Mouse (Mus musculus): Measurements from ENCODE around the gene Ltv1.

The Ltv1 gene

GRCm38 (mm10) chr10:13192731-13193351 is at the start of gene Ltv1:
Ltv1 (minus strand) TSS chr10:13193168.
- Histone ChIP-seq H3K36me3 (ENCODE audit: control insufficient read depth, insufficient read depth, low read length, poor library complexity, severe bottlenecking) (no peaks in the 10 kb centered on the region), H3K27me3 (ENCODE audit: control insufficient read depth, insufficient read depth, low read length, poor library complexity, severe bottlenecking) (no peaks in the 10 kb centered on the region)
- peak; percentile 97 for DNase-seq (ENCODE audit: low read depth, low spot score)

GRCm38 (mm10) chr10:13240431-13240830 is 47.5 kb upstream of the Ltv1 start:
- Histone ChIP-seq H3K36me3 (ENCODE audit: control insufficient read depth, insufficient read depth, low read length, poor library complexity, severe bottlenecking) (no peaks in the 10 kb centered on the region), H3K27me3 (ENCODE audit: control insufficient read depth, insufficient read depth, low read length, poor library complexity, severe bottlenecking) (no peaks in the 10 kb centered on the region)
- DNase-seq (ENCODE audit: low read depth, low spot score): no peak

GRCm38 (mm10) chr10:13238188-13238587 is 45.2 kb upstream of the Ltv1 start:
- Histone ChIP-seq H3K36me3 (ENCODE audit: control insufficient read depth, insufficient read depth, low read length, poor library complexity, severe bottlenecking) (no peaks in the 10 kb centered on the region), H3K27me3 (ENCODE audit: control insufficient read depth, insufficient read depth, low read length, poor library complexity, severe bottlenecking) (no peaks in the 10 kb centered on the region)
- no peak for DNase-seq (ENCODE audit: low read depth, low spot score)

GRCm38 (mm10) chr10:13236866-13237265 is 43.9 kb upstream of the Ltv1 start:
- DNase-seq (ENCODE audit: low read depth, low spot score): no peak
- no peaks in the 10 kb centered on the region for H3K36me3 ChIP-seq (ENCODE audit: control insufficient read depth, insufficient read depth, low read length, poor library complexity, severe bottlenecking)
- no peaks in the 10 kb centered on the region for H3K27me3 ChIP-seq (ENCODE audit: control insufficient read depth, insufficient read depth, low read length, poor library complexity, severe bottlenecking)

GRCm38 (mm10) chr10:13234503-13234902 is 41.5 kb upstream of the Ltv1 start:
- no peak for DNase-seq (ENCODE audit: low read depth, low spot score)
- H3K27me3 ChIP-seq (ENCODE audit: control insufficient read depth, insufficient read depth, low read length, poor library complexity, severe bottlenecking): no peaks in the 10 kb centered on the region

GRCm38 (mm10) chr10:13233941-13234340 is 41.0 kb upstream of the Ltv1 start:
- Histone ChIP-seq H3K36me3 (ENCODE audit: control insufficient read depth, insufficient read depth, low read length, poor library complexity, severe bottlenecking) (no peaks in the 10 kb centered on the region), H3K27me3 (ENCODE audit: control insufficient read depth, insufficient read depth, low read length, poor library complexity, severe bottlenecking) (no peaks in the 10 kb centered on the region)
- DNase-seq (ENCODE audit: low read depth, low spot score): no peak

More at GRCm38 (mm10) chr10:13234503-13234902, 41.5 kb upstream of the Ltv1 start:
- H3K36me3 ChIP-seq (ENCODE audit: control insufficient read depth, insufficient read depth, low read length, poor library complexity, severe bottlenecking): no peaks in the 10 kb centered on the region

- no peak for DNase-seq (ENCODE audit: low read depth, low spot score)
- Histone ChIP-seq H3K36me3 (ENCODE audit: control insufficient read depth, insufficient read depth, low read length, poor library complexity, severe bottlenecking) (no peaks in the 10 kb centered on the region), H3K27me3 (ENCODE audit: control insufficient read depth, insufficient read depth, low read length, poor library complexity, severe bottlenecking) (no peaks in the 10 kb centered on the region)
Observed at GRCm38 (mm10) chr10:13233143-13233622, 40.2 kb upstream of the Ltv1 start.

GRCm38 (mm10) chr10:13232443-13233142 is 39.6 kb upstream of the Ltv1 start:
- Histone ChIP-seq H3K27me3 (ENCODE audit: control insufficient read depth, insufficient read depth, low read length, poor library complexity, severe bottlenecking) (no peaks in the 10 kb centered on the region), H3K36me3 (ENCODE audit: control insufficient read depth, insufficient read depth, low read length, poor library complexity, severe bottlenecking) (no peaks in the 10 kb centered on the region)
- no peak for DNase-seq (ENCODE audit: low read depth, low spot score)

GRCm38 (mm10) chr10:13230716-13231115 is 37.7 kb upstream of the Ltv1 start:
- no peaks in the 10 kb centered on the region for H3K36me3 ChIP-seq (ENCODE audit: control insufficient read depth, insufficient read depth, low read length, poor library complexity, severe bottlenecking)
- no peak for DNase-seq (ENCODE audit: low read depth, low spot score)
- H3K27me3 ChIP-seq (ENCODE audit: control insufficient read depth, insufficient read depth, low read length, poor library complexity, severe bottlenecking): no peaks in the 10 kb centered on the region

GRCm38 (mm10) chr10:13225377-13226063 is 32.6 kb upstream of the Ltv1 start:
- Histone ChIP-seq H3K36me3 (ENCODE audit: control insufficient read depth, insufficient read depth, low read length, poor library complexity, severe bottlenecking) (no peaks in the 10 kb centered on the region), H3K27me3 (ENCODE audit: control insufficient read depth, insufficient read depth, low read length, poor library complexity, severe bottlenecking) (no peaks in the 10 kb centered on the region)
- no peak for DNase-seq (ENCODE audit: low read depth, low spot score)

GRCm38 (mm10) chr10:13222135-13222534 is 29.2 kb upstream of the Ltv1 start:
- Histone ChIP-seq H3K36me3 (ENCODE audit: control insufficient read depth, insufficient read depth, low read length, poor library complexity, severe bottlenecking) (no peaks in the 10 kb centered on the region), H3K27me3 (ENCODE audit: control insufficient read depth, insufficient read depth, low read length, poor library complexity, severe bottlenecking) (no peaks in the 10 kb centered on the region)
- no peak for DNase-seq (ENCODE audit: low read depth, low spot score)

GRCm38 (mm10) chr10:13220061-13220460 is 27.1 kb upstream of the Ltv1 start:
- H3K36me3 ChIP-seq (ENCODE audit: control insufficient read depth, insufficient read depth, low read length, poor library complexity, severe bottlenecking): no peaks in the 10 kb centered on the region
- H3K27me3 ChIP-seq (ENCODE audit: control insufficient read depth, insufficient read depth, low read length, poor library complexity, severe bottlenecking): no peaks in the 10 kb centered on the region
- DNase-seq (ENCODE audit: low read depth, low spot score): no peak

GRCm38 (mm10) chr10:13213956-13214355 is 21.0 kb upstream of the Ltv1 start:
- Histone ChIP-seq H3K36me3 (ENCODE audit: control insufficient read depth, insufficient read depth, low read length, poor library complexity, severe bottlenecking) (no peaks in the 10 kb centered on the region), H3K27me3 (ENCODE audit: control insufficient read depth, insufficient read depth, low read length, poor library complexity, severe bottlenecking) (no peaks in the 10 kb centered on the region)
- DNase-seq (ENCODE audit: low read depth, low spot score): no peak

- DNase-seq (ENCODE audit: low read depth, low spot score): no peak
- Histone ChIP-seq H3K27me3 (ENCODE audit: control insufficient read depth, insufficient read depth, low read length, poor library complexity, severe bottlenecking) (no peaks in the 10 kb centered on the region), H3K36me3 (ENCODE audit: control insufficient read depth, insufficient read depth, low read length, poor library complexity, severe bottlenecking) (no peaks in the 10 kb centered on the region)
Observed at GRCm38 (mm10) chr10:13212829-13213228, 19.9 kb upstream of the Ltv1 start.

GRCm38 (mm10) chr10:13212326-13212725 is 19.4 kb upstream of the Ltv1 start:
- H3K36me3 ChIP-seq (ENCODE audit: control insufficient read depth, insufficient read depth, low read length, poor library complexity, severe bottlenecking): no peaks in the 10 kb centered on the region
- DNase-seq (ENCODE audit: low read depth, low spot score): no peak
- no peaks in the 10 kb centered on the region for H3K27me3 ChIP-seq (ENCODE audit: control insufficient read depth, insufficient read depth, low read length, poor library complexity, severe bottlenecking)
